8 mouse cellular contexts compared by ENCODE assay signal in genomic region chr4:134395977-134396825, GRCm38 (mm10). TPM values are rescaled to one million over a fixed set of nuclear protein-coding genes. Genes with fewer than 3 reads are reported as not detected.
A peak's percentile ranks its signal among the peaks of the same experiment; 100 is the strongest.
DNase-seq lines count a peak whose midpoint lies in the region; ATAC-seq lines count a peak whose summit lies in the region.

Pafah2 (plus strand) TSS chr4:134396320.

- no peaks in the 10 kb centered on the region for H3K9me3 ChIP-seq in heart, embryonic 14.5 days (ENCODE audit: control insufficient read depth, low read length)
- peaks cover 5% of the 10 kb centered on the region for H3K9me3 ChIP-seq in liver, embryonic 13.5 days (replicated peaks)
- H3K9me3 ChIP-seq in stomach, embryonic 16.5 days (replicated peaks; ENCODE audit: control insufficient read depth, low read length) = 0 out of 2 replicates have a peak, but pooled peaks cover 2% of the 10 kb centered on the region

- peak; percentile 100 for ATAC-seq in CD4-positive, CD25-positive, alpha-beta regulatory T cell, adult 4 months
- peak; percentile 96 for ATAC-seq in heart, embryonic 14.5 days (ENCODE audit: insufficient number of reproducible peaks, insufficient read depth, low FRiP score, low read depth)
- peak; percentile 98 for ATAC-seq in liver, embryonic 13.5 days (ENCODE audit: low read depth)
- ATAC-seq in stomach, embryonic 16.5 days (ENCODE audit: insufficient read depth, low FRiP score) = peak; percentile 99

- H3K9ac ChIP-seq in heart, embryonic 14.5 days (ENCODE audit: low read length) = peak within 1 kb of the TSS; percentile 83
- peak within 1 kb of the TSS; percentile 73 for H3K9ac ChIP-seq in liver, embryonic 13.5 days
- peak within 1 kb of the TSS; percentile 85 for H3K9ac ChIP-seq in stomach, embryonic 16.5 days (ENCODE audit: low read length)

- H3K36me3 ChIP-seq in heart, embryonic 14.5 days (ENCODE audit: control insufficient read depth, insufficient read depth, low read length) = no peaks in the 10 kb centered on the region
- H3K36me3 ChIP-seq in liver, embryonic 13.5 days = no peaks in the 10 kb centered on the region
- H3K36me3 ChIP-seq in stomach, embryonic 16.5 days (ENCODE audit: control insufficient read depth, insufficient read depth, low read length) = no peaks in the 10 kb centered on the region

- DNase-seq in c-Kit-negative CD71-positive TER-119-positive erythroid progenitor cells, embryonic 14.5 days (ENCODE audit: low read depth, low spot score) = peak; percentile 50
- peak; percentile 96 for DNase-seq in fibroblast of lung, adult 2 months (ENCODE audit: low read depth)
- DNase-seq in kidney, postnatal 14 days = peak; percentile 96
- DNase-seq in liver, embryonic 13.5 days = peak; percentile 76
- peak; percentile 92 for DNase-seq in neural tube, embryonic 10.5 days (ENCODE audit: extremely low spot score, low spot score)

- H3K4me1 ChIP-seq in heart, embryonic 14.5 days (ENCODE audit: control insufficient read depth in 2 of 2, insufficient read depth in 2 of 2, low read length in 2 of 2) = peaks cover 4 to 23% of the 10 kb centered on the region in 2 experiments
- peaks cover 29% of the 10 kb centered on the region for H3K4me1 ChIP-seq in liver, embryonic 13.5 days (replicated peaks)
- peaks cover 11% of the 10 kb centered on the region for H3K4me1 ChIP-seq in stomach, embryonic 16.5 days (ENCODE audit: control insufficient read depth, insufficient read depth, low read length)

- under 1% methylated on average over 31 of the region's 31 CpGs for WGBS in heart, embryonic 14.5 days
- under 1% methylated on average over 31 of the region's 31 CpGs for WGBS in liver, embryonic 13.5 days (ENCODE audit: insufficient replicate concordance)
- WGBS in stomach, embryonic 16.5 days = under 1% methylated on average over 31 of the region's 31 CpGs

- peak within 1 kb of the TSS; percentile 55 to 61 for H3K4me3 ChIP-seq in heart, embryonic 14.5 days (ENCODE audit: control insufficient read depth in 1 of 2, insufficient read depth in 1 of 2, low read depth in 1 of 2, low read length in 2 of 2)
- H3K4me3 ChIP-seq in liver, embryonic 13.5 days (replicated peaks) = peak within 1 kb of the TSS; percentile 65
- peak within 1 kb of the TSS; percentile 72 for H3K4me3 ChIP-seq in stomach, embryonic 16.5 days (replicated peaks; ENCODE audit: low read length)

- H3K4me2 ChIP-seq in heart, embryonic 14.5 days (ENCODE audit: low read length) = peak within 1 kb of the TSS; percentile 90
- H3K4me2 ChIP-seq in liver, embryonic 13.5 days = peak within 1 kb of the TSS; percentile 80
- H3K4me2 ChIP-seq in stomach, embryonic 16.5 days (ENCODE audit: low read depth, low read length) = peak within 1 kb of the TSS; percentile 96

- no peaks in the 10 kb centered on the region for H3K27me3 ChIP-seq in heart, embryonic 14.5 days (ENCODE audit: control insufficient read depth, insufficient read depth, low read length)
- H3K27me3 ChIP-seq in liver, embryonic 13.5 days = no peaks in the 10 kb centered on the region
- no peaks in the 10 kb centered on the region for H3K27me3 ChIP-seq in stomach, embryonic 16.5 days (ENCODE audit: control insufficient read depth, insufficient read depth, low read length)

- peak within 1 kb of the TSS; percentile 86 to 92 for H3K27ac ChIP-seq in heart, embryonic 14.5 days (replicated peaks in 1 of 2; ENCODE audit: control insufficient read depth in 1 of 2, insufficient read depth in 1 of 2, low read depth in 2 of 2, low read length in 2 of 2)
- H3K27ac ChIP-seq in liver, embryonic 13.5 days = peak within 1 kb of the TSS; percentile 53
- H3K27ac ChIP-seq in stomach, embryonic 16.5 days (ENCODE audit: low read length) = peak within 1 kb of the TSS; percentile 96

RNA-seq across cellular contexts. Expression of gene Pafah2, which starts in this region (rescaled TPM):
- 1 to 10 TPM in 1 of 2 experiments, under 1 TPM in 1; 0.30 to 2.4 TPM for polyA plus RNA-seq in CD4-positive, CD25-positive, alpha-beta regulatory T cell, adult 4 months (2017; shearing (Covaris generic))
- 11.1 and 12.8 TPM in 2 replicates for polyA plus RNA-seq in heart, embryonic 14.5 days (2014; fragmentation: Nextera tagmentation; extraction: Ambion mirVana)
- polyA plus RNA-seq in liver, embryonic 13.5 days (2015; fragmentation: Nextera tagmentation; extraction: Ambion mirVana) = 3.7 and 5.1 TPM in 2 replicates
- polyA plus RNA-seq in stomach, embryonic 16.5 days (2015; fragmentation: Nextera tagmentation; extraction: Ambion mirVana) = 24.7 and 24.8 TPM in 2 replicates

Comparison
In these comparisons a context has a peak if more than half of its experiments do, and no peak if none do; other contexts are left out.
1. Peak in every context shown above with its lines: DNase-seq, ATAC-seq, H3K4me3 ChIP-seq and H3K27ac ChIP-seq.